Mouse (Mus musculus) ES-E14 (cell line): ENCODE results near the gene Flnb.

Experiments used
- MAFK ChIP-seq: IDR thresholded peaks from 2 replicates; pipeline ENCODE4 v1.6.1; 2014; ENCODE audit warnings: mild to moderate bottlenecking, low read depth, low read length, inconsistent platforms; ENCODE audit not compliant: insufficient read depth
- ZC3H11A ChIP-seq: IDR thresholded peaks from 2 replicates; pipeline ENCODE4 v1.6.1; 2012; ENCODE audit warnings: low read depth, mild to moderate bottlenecking, inconsistent platforms, low read length, borderline replicate concordance
- ZNF384 ChIP-seq: IDR thresholded peaks from 2 replicates; pipeline ENCODE4 v1.6.1; 2012; ENCODE audit warnings: low read depth, low read length, inconsistent platforms

DNA sequence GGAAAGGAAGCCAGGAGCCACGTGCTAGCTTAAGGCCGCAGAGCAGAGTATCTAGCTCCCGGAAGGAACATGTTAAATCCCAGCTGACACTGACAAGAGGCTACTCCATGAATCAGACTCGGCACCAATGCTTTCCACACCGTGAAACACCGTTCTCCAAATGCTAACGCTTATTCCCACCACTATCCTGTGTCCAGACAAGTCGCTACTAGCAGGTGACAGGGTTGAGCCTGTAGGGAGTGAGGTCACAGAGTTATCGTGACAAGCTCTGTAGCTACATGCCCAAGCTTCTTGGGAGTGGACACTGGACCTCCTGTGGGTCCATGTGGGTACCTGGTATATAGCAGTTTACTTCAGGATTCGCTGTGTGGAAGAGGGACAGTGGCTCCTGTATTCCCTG is 138.7 kb downstream of the Flnb start:
- TF ChIP-seq ZNF384 (no peak), MAFK (no peak), ZC3H11A (no peak)
